Mouse (Mus musculus) embryonic facial prominence, embryonic 13.5 days (tissue): ENCODE results near the gene Gpr26. TPM values are rescaled to one million over a fixed set of nuclear protein-coding genes. Genes with fewer than 3 reads are reported as not detected.

Source experiments
- ATAC-seq: fragments of 200-750 bp; cut with Nextera tagmentation; 2 replicates; pipeline ENCODE4 v1.8.0; 2017; ENCODE audit warnings: low read depth; ENCODE audit not compliant: insufficient number of reproducible peaks, insufficient read depth, low FRiP score, low TSS enrichment
- H3K27ac ChIP-seq: fragments of 300-500 bp; sonication (generic); 2 replicates; pipeline ENCODE4 v1.5.1; 2015; ENCODE audit warnings: moderate library complexity, mild to moderate bottlenecking, inconsistent platforms
- H3K27me3 ChIP-seq: fragments of 300-500 bp; sonication (generic); 2 replicates; pipeline ENCODE4 v1.6.1; 2015; ENCODE audit warnings: mild to moderate bottlenecking, inconsistent platforms
- H3K36me3 ChIP-seq: fragments of 300-500 bp; sonication (generic); 2 replicates; pipeline ENCODE4 v1.6.1; 2015; ENCODE audit warnings: mild to moderate bottlenecking, inconsistent platforms
- H3K4me1 ChIP-seq: fragments of 300-500 bp; sonication (generic); 2 replicates; pipeline ENCODE4 v1.6.1; 2015; ENCODE audit warnings: inconsistent platforms
- H3K4me2 ChIP-seq: fragments of 300-500 bp; sonication (generic); 2 replicates; pipeline ENCODE4 v1.6.1; 2015; ENCODE audit warnings: moderate library complexity, mild to moderate bottlenecking, inconsistent platforms
- H3K4me3 ChIP-seq: fragments of 300-500 bp; sonication (generic); 2 replicates; pipeline ENCODE4 v1.5.1; 2015; ENCODE audit warnings: mild to moderate bottlenecking, inconsistent platforms
- H3K9ac ChIP-seq: fragments of 300-500 bp; sonication (generic); 2 replicates; pipeline ENCODE4 v1.6.1; 2015; ENCODE audit warnings: mild to moderate bottlenecking, inconsistent platforms
- H3K9me3 ChIP-seq: fragments of 300-500 bp; sonication (generic); 2 replicates; pipeline ENCODE4 v1.6.1; 2016; ENCODE audit warnings: inconsistent platforms
- WGBS: fragments of 180-500 bp; shearing (Covaris S2); methylation state at CpG from one replicate; pipeline ENCODE4 v1.1.7; 2015; ENCODE audit warnings: mixed read lengths; 5-methylcytosine and 5-hydroxymethylcytosine counted together
- polyA plus RNA-seq: library from polyadenylated mRNA; unstranded; fragments of >200 nt; fragmentation: Nextera tagmentation; extraction: Ambion mirVana; gene quantifications from 2 replicates; pipeline ENCODE4 v1.2.1, GENCODE M21; 2015

The Gpr26 gene
- polyA plus RNA-seq, 1 experiment from 2014 or later = 0.03 TPM

GRCm38 (mm10) chr7:131978609-131979008, 12.3 kb downstream of the Gpr26 start:
- Histone ChIP-seq H3K9ac (no peak overlapping the region), H3K9me3 (no peaks in the 10 kb centered on the region), H3K36me3 (no peaks in the 10 kb centered on the region), H3K27ac (no peak overlapping the region), H3K4me1 (no peaks in the 10 kb centered on the region), H3K4me3 (no peak overlapping the region), H3K27me3 (no peaks in the 10 kb centered on the region), H3K4me2 (no peak overlapping the region)
- no peak for ATAC-seq
- WGBS = 67% methylated on average over 11 of the region's 11 CpGs

- Histone ChIP-seq H3K4me2 (no peak overlapping the region), H3K27ac (no peak overlapping the region), H3K9ac (no peak overlapping the region), H3K4me1 (no peaks in the 10 kb centered on the region), H3K27me3 (no peaks in the 10 kb centered on the region), H3K9me3 (no peaks in the 10 kb centered on the region), H3K36me3 (no peaks in the 10 kb centered on the region), H3K4me3 (no peak overlapping the region)
- WGBS = 24% methylated on average over 6 of the region's 6 CpGs
- ATAC-seq = no peak
Measured at GRCm38 (mm10) chr7:131989056-131989455, 22.8 kb downstream of the Gpr26 start.

DNA sequence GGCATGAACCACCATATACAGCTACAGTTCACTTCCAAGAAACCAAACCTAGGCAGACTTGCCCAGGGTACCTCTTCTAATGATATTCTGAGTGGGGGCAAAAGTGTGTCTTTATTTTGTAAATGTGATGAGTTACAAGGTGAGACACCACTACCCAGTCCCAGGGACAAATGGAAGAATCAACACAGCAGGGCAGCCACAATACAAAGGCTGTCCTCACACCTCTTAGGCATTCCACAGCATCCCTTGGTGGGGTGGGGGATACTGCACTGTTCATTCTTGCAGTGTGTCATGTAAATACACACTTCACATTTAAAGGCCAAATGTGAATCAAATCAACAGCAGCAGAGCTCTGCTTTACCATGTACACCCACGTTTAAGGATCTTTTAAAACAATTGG, 26.0 kb downstream of the Gpr26 start:
- H3K9me3 ChIP-seq = no peaks in the 10 kb centered on the region
- ATAC-seq = no peak
- WGBS = 60% methylated on average over 1 of the region's 1 CpGs

DNA sequence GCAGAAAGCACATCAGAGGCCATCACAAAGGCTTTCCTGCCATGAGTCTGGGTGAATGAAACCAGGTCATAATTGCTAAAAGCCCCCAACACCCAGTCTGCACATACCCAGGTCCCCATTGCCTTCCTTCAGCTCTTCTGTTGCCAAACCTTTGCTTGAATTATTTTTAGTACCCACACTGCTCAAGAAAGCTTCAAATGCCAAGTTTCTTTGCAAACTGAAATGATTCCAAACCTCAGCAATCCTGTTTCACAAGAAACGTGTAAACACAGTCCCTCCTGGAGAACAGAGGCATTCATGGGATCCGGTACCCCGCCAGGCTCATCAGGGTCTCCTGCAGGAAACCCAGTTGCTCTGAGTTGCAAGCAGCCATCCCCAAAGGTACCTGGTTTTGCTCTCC, 26.6 kb downstream of the Gpr26 start:
- no peak for ATAC-seq
- Histone ChIP-seq H3K4me1 (no peaks in the 10 kb centered on the region), H3K27me3 (no peaks in the 10 kb centered on the region), H3K4me3 (no peak overlapping the region), H3K9me3 (no peaks in the 10 kb centered on the region), H3K9ac (no peak overlapping the region), H3K36me3 (no peaks in the 10 kb centered on the region), H3K4me2 (no peak overlapping the region), H3K27ac (no peak overlapping the region)
- 68% methylated on average over 3 of the region's 3 CpGs for WGBS

More for the DNA sequence above, 26.0 kb downstream of the Gpr26 start:
- Histone ChIP-seq H3K4me1 (no peaks in the 10 kb centered on the region), H3K9ac (no peak overlapping the region), H3K27ac (no peak overlapping the region), H3K4me3 (no peak overlapping the region), H3K36me3 (no peaks in the 10 kb centered on the region), H3K27me3 (no peaks in the 10 kb centered on the region), H3K4me2 (no peak overlapping the region)

DNA sequence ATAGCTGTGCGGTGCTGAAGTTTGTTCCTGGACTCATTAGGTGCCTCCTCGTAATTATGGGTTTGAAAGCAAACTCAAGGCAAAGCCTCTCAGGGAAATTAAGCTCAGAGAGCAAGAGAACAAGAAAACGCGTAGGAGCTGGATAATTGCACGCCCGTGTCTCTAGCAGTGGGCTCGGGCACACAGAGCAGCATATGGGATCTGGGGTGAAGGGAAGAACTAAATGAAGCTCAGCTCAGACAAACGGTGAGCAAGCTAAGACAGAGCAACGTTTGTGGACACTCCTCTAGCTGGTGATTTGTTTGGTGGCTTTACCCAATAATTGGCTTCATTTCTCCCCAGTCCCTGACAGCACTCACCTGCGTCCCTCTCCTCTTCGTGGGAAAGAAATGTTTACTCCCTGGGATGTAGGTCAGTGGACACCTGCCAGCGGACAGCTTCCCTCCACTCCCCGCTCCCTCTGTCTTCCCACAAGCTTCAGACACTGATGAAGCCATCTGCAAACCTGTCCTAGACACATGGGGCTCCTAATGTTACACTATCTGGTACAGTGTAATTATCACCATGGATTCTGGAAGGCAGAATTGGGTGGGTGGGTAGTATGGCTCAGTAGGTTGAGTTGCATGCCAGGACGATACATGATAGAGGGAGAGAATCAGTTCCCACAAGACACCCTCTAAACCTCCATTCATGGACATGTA, 39.9 kb downstream of the Gpr26 start:
- 66% methylated on average over 14 of the region's 14 CpGs for WGBS

DNA sequence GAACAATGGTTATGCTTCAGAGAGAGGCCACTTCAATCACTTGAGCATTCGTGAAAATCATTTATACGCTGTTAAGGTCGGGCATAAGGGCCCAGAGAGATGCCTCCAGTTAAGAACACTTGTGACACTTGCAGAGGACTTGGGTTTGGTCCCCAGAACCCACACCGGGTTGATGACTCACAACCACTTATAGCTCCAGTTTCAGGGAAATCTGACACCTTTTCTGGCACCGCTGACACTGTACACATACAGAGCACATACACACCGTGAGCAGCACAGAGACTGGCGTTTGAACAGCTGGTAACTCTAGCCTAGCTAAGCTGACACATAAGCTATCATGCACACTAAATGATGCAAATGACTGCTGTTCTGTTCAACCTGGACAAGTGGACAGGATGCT, 42.7 kb downstream of the Gpr26 start:
- Histone ChIP-seq H3K27me3 (no peaks in the 10 kb centered on the region), H3K9me3 (no peaks in the 10 kb centered on the region), H3K4me1 (peaks cover 7% of the 10 kb centered on the region), H3K27ac (no peak overlapping the region), H3K36me3 (no peaks in the 10 kb centered on the region), H3K9ac (no peak overlapping the region), H3K4me3 (no peak overlapping the region), H3K4me2 (no peak overlapping the region)
- ATAC-seq = no peak
- WGBS = 69% methylated on average over 7 of the region's 7 CpGs

More for the DNA sequence above, 39.9 kb downstream of the Gpr26 start:
- Histone ChIP-seq H3K4me3 (no peak overlapping the region), H3K9me3 (no peaks in the 10 kb centered on the region), H3K4me2 (no peak overlapping the region), H3K9ac (no peak overlapping the region), H3K36me3 (no peaks in the 10 kb centered on the region), H3K27me3 (no peaks in the 10 kb centered on the region), H3K4me1 (peaks cover 7% of the 10 kb centered on the region), H3K27ac (no peak overlapping the region)
- ATAC-seq = no peak

DNA sequence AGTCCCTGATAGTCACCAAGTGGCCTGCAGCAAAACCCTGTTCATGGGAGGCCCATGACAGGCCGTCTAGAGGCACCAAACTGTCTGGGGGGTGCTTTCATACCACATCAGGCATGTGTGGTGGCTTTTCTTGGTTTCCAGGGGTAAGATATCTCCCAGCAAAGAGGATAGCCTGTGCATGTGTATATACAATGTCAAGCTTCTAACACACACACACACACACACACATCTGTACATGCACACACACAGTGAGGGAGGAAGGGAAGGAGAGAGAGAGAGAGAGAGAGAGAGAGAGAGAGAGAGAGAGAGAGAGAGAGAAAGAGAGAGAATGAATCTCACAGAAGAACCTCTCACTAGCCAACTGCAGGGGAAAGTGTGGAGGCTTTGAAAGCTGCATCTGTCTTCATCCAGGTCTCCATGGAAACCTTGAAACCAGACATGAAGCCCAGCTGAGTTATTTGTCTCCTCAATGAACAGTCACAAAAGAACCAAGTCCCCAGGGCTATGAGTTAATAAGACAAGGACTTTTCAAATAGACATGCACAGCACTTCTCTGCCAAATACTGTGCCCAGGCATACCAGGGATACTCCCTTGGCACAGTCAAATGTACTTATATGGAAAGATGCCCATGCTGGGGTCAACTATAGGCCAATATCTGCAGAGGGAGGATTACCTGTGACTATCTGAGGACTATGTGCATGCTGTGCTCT, 46.9 kb downstream of the Gpr26 start:
- Histone ChIP-seq H3K4me2 (no peak overlapping the region), H3K4me1 (peaks cover 16% of the 10 kb centered on the region), H3K9me3 (no peaks in the 10 kb centered on the region), H3K4me3 (no peak overlapping the region), H3K9ac (no peak overlapping the region), H3K36me3 (no peaks in the 10 kb centered on the region), H3K27me3 (no peaks in the 10 kb centered on the region), H3K27ac (no peak overlapping the region)
- no peak for ATAC-seq
- 10% methylated on average over 1 of the region's 1 CpGs for WGBS

DNA sequence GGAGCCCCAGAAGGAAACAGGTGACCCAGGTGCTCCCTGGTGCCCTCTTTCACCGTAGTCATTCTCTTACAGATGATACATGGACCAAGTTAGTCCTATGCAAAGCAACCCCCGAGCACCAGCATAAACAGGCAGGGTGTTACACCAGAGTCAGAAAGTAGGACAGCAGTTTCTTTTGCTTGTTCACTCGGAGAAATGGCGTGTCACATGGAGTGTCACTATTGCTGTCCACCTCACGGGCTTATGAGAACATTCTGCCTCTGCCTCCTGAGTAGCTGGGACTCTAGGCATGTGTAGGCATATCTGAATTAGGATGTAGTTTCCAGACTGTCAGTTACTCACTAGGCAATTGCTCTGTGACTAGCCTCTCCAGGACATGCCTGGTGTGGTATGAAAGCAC, 47.7 kb downstream of the Gpr26 start:
- WGBS = 81% methylated on average over 5 of the region's 5 CpGs

DNA sequence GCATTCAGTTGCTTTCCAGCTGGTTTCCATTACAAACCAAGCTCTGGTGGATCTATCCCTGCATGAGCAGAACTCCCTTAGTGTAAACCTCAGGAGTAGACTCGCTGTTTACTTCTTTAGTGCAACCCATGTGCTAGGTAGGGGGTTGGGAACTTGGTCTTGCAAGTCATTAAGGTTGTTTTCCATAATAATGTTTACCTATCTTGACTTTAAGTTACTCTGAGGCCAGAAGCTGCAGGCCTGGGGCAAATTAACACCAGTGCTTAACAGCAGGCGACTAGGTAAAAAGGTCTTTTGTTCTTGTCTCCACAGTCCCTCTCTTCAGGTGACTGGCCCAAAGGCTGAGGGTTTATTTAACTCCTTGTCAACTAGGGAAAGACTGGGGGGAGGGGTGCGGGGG, 48.9 kb downstream of the Gpr26 start:
- Histone ChIP-seq H3K36me3 (no peaks in the 10 kb centered on the region), H3K27me3 (no peaks in the 10 kb centered on the region), H3K27ac (no peak overlapping the region), H3K4me2 (no peak overlapping the region), H3K4me3 (no peak overlapping the region), H3K9ac (no peak overlapping the region), H3K4me1 (peaks cover 9% of the 10 kb centered on the region; the same call in 1 of the 2 replicates), H3K9me3 (no peaks in the 10 kb centered on the region)
- ATAC-seq = no peak
- 5% methylated on average over 3 of the region's 3 CpGs for WGBS

More for the DNA sequence above, 47.7 kb downstream of the Gpr26 start:
- Histone ChIP-seq H3K27me3 (no peaks in the 10 kb centered on the region), H3K9me3 (no peaks in the 10 kb centered on the region), H3K4me3 (no peak overlapping the region), H3K4me2 (no peak overlapping the region), H3K27ac (no peak overlapping the region), H3K9ac (no peak overlapping the region), H3K4me1 (peaks cover 16% of the 10 kb centered on the region), H3K36me3 (no peaks in the 10 kb centered on the region)
- ATAC-seq = no peak

GRCm38 (mm10) chr7:132015933-132016332, 49.7 kb downstream of the Gpr26 start:
- H3K4me2 ChIP-seq = no peak overlapping the region
- peaks cover 9% of the 10 kb centered on the region; the same call in 1 of the 2 replicates for H3K4me1 ChIP-seq
- WGBS = 71% methylated on average over 3 of the region's 3 CpGs
- H3K4me3 ChIP-seq = no peak overlapping the region
- no peak overlapping the region for H3K9ac ChIP-seq
- H3K36me3 ChIP-seq = no peaks in the 10 kb centered on the region
- H3K27ac ChIP-seq = no peak overlapping the region
- H3K27me3 ChIP-seq = no peaks in the 10 kb centered on the region
- no peaks in the 10 kb centered on the region for H3K9me3 ChIP-seq
- no peak for ATAC-seq

DNA sequence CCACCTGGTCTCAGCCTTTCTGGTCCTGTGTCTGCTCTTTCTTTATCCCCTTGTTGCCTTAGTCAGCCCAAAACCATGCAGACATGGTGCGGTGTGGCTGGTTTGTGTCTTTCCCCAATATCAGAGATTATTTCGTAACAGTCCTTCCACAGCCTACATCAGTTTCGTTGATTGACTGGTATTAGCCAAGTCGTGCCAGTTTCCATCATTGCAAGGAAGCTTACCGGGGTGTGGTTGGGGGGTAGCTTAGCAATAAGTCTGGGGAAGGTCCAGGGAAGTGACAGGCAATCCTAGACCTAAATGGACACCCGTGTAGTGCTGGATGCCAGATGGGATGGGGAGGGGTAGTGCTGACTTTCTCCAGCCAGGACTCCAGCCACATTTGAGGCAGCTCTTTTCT, 59.3 kb downstream of the Gpr26 start:
- WGBS = 71% methylated on average over 6 of the region's 6 CpGs
- H3K4me2 ChIP-seq = no peak overlapping the region

GRCm38 (mm10) chr7:132026671-132027070, 60.4 kb downstream of the Gpr26 start:
- Histone ChIP-seq H3K9me3 (no peaks in the 10 kb centered on the region), H3K4me1 (peaks cover 9% of the 10 kb centered on the region; the same call in 1 of the 2 replicates), H3K9ac (no peak overlapping the region), H3K27me3 (0 out of 2 replicates have a peak, but pooled peaks cover 1% of the 10 kb centered on the region), H3K4me2 (no peak overlapping the region), H3K36me3 (no peaks in the 10 kb centered on the region), H3K27ac (no peak overlapping the region), H3K4me3 (no peak overlapping the region)
- no peak for ATAC-seq
- WGBS = 71% methylated on average over 6 of the region's 6 CpGs

More for the DNA sequence above, 59.3 kb downstream of the Gpr26 start:
- Histone ChIP-seq H3K4me3 (no peak overlapping the region), H3K9me3 (no peaks in the 10 kb centered on the region), H3K27me3 (no peaks in the 10 kb centered on the region), H3K27ac (no peak overlapping the region), H3K4me1 (0 out of 2 replicates have a peak, but pooled peaks cover 3% of the 10 kb centered on the region), H3K36me3 (no peaks in the 10 kb centered on the region), H3K9ac (no peak overlapping the region)
- no peak for ATAC-seq
